Mouse (Mus musculus) Patski (cell line): ENCODE data around the gene Gm38392. TPM values are rescaled to one million over a fixed set of nuclear protein-coding genes. Genes with fewer than 3 reads are reported as not detected.

ENCODE experiments used
- ATAC-seq: fragments of 100-300 bp; one replicate; pipeline ENCODE4 v1.8.0; 2021
- CTCF ChIA-PET: fragments of 350-600 bp; sonication (Branson Sonifier 250); formaldehyde crosslinking; loops from one replicate; lab custom pipeline; 2022; ENCODE audit warnings: inconsistent platforms; lab: Charles Lee
- POLR2A ChIA-PET: fragments of 350-600 bp; sonication (Branson Sonifier 250); formaldehyde crosslinking; loops from one replicate; lab custom pipeline; 2022; ENCODE audit warnings: antibody characterized with exemption, inconsistent platforms; lab: Charles Lee
- DNase-seq: peaks from one replicate; pipeline ENCODE4 v3.0.0-alpha.2; 2011; ENCODE audit warnings: low read depth, low spot score
- H3K27me3 ChIP-seq: fragments of 371-371 bp; one replicate; pipeline ENCODE4 v1.5.1; 2021
- CTCF ChIP-seq: fragments of 100-300 bp; IDR thresholded peaks from one replicate; pipeline ENCODE4 v1.5.1; 2021
- in situ Hi-C: fragments of 300-500 bp; cut with MboI; formaldehyde crosslinking; loops from 3 replicates; pipeline ENCODE4 v1.11.1; 2018; ENCODE audit warnings: low pct_unique_long_range_greater_than_20kb, mixed read lengths
- polyA plus RNA-seq: library from polyadenylated mRNA; unstranded; gene quantifications from one replicate; pipeline ENCODE4 v1.2.3, GENCODE M21; 2021

Gene Gm38392
- polyA plus RNA-seq, 1 experiment from 2014 or later: 0.19 TPM

DNA sequence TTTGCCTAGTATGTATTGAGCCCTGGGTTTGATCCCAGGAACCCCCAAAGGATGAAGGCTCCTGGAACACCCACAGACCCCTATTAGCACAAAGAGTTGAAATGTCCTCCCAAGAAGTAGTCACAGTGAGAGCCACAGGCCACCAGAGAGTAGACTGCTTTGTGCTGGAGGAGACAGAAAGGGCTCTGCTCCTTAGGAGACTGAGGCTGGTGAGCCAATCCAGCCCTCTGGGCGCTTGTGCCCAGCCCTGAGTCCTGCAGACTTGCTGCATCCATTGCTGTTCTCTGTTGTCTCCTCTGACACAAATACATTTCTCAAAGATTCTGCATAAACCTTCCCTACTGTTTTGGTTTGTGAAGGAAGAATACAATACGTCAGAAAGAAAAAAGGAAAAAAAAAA lies 76.1 kb downstream of the Gm38392 start:
- no peak for TF ChIP-seq CTCF
- ATAC-seq (no peak), DNase-seq (no peak)
- in situ Hi-C loops: no loop called here
- CTCF ChIA-PET: no interaction called here
- POLR2A ChIA-PET: no interaction called here
- H3K27me3 ChIP-seq: peaks cover 80% of the 10 kb centered on the region

DNA sequence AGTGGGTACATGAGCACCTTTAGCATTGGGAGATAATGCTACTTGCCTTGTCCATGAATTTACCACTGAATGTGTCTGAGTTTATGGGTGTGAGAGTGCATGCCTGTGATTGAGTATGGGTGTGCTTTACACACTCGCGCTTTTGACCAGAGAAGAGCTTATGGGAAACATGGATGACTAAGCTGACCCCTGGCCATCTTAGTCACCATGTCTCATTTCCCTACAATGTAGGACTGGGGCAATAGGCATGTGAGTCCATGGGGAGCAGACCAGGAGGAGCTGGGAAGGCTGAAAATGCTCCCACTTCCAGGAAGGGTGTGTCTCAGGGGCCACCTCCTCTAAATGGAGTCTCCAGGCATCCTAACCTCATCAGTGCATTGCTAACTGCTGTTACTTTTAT lies 76.9 kb downstream of the Gm38392 start:
- in situ Hi-C loops: no loop called here
- ChIA-PET POLR2A (no interaction called here), CTCF (interaction anchor here (1.2 to 1.9 kb wide), 3 partner anchors 12 to 32 kb away, joined by 4 to 7 read pairs (median 6); no protein-coding TSS in a partner anchor)
- DNase-seq (no peak), ATAC-seq (no peak)
- TF ChIP-seq CTCF: no peak
- peaks cover 75% of the 10 kb centered on the region for H3K27me3 ChIP-seq

DNA sequence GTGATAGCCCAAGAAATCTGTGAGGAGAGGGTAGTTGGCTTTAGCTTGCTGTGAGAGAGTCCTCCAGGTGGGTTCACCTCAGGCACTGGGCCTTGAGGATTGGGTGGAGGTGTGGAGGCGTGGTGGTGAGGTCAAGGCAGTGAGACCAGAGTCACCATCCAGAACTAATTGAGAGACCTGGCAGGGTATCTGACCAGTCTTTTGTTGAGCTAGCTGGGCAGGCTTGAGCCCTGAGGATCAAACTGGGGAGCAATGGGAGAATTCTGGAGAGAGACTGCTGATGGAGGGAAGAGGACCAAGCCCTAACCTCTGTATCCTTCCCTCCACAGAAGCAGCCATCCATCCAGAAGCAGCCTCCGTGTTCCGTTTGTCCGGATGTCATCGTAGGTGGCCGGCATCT lies 77.7 kb downstream of the Gm38392 start:
- DNase-seq: no peak
- ATAC-seq: no peak
- peaks cover 72% of the 10 kb centered on the region for H3K27me3 ChIP-seq
- TF ChIP-seq CTCF: no peak
- ChIA-PET POLR2A (no interaction called here), CTCF (interaction anchor here (1.1 to 1.9 kb wide), 5 partner anchors 11 to 33 kb away, joined by 3 to 7 read pairs (median 4); no protein-coding TSS in a partner anchor)
- in situ Hi-C loops: no loop called here

DNA sequence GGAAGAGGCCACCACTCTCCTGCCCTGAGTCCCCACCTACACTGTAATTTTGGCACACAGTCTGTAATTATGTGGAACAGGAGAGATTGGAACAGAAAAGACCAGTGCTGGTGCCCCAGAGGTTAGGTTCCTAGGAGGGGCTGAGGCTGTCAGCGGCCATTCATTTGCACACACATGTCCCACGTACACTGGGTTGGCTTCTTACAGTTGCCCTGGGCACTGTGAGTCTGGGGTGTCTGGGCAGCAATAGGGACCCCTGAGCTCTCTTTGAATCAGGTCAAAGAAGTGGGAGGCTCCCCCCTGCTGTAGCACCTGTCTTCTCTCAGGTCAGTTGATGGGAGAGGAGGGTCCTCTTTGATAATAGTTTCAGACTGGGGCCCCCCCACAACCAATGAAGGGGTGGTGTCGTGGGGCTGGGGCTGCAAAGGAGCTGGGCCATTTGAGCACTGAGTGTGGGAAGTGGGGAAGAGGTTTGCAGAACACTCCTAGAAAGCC lies 78.7 kb downstream of the Gm38392 start:
- H3K27me3 ChIP-seq: peaks cover 72% of the 10 kb centered on the region
- in situ Hi-C loops: no loop called here
- no peak for TF ChIP-seq CTCF
- DNase-seq (no peak), ATAC-seq (no peak)
- ChIA-PET CTCF (interaction anchor here (1.1 to 1.6 kb wide), 3 partner anchors 15 to 34 kb away, joined by 3 to 7 read pairs (median 3); no protein-coding TSS in a partner anchor), POLR2A (no interaction called here)

DNA sequence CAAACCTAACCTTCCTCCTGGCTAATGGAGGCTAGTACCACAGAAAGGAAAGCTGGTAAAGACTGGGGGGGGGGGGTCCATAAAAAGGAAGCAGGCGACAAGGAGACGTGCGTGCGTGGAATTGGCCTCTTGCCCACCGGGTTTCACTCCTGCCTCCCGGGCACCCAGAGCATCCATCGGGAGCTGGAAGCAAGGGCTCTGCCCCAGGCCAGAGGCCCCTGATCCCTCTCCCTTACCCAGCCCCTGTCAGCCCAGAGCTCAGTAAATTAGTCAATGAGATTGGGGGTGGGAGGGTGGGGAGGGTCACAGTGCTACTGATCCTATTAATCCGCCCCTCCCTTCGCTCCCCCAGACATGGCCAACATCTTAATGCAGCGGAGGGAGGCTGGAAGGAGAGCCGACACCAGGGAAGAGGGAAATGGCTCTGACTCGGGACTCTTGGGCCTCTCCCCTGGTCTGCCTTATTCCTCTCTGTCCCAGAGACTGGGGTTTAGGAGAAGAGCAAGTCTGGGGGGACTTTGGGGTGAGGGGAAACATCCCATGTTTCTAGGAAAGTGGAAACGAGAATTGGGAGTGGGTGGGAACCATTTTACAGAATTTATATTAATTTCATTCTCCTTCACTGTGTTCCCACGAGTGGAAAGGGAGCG lies 79.4 kb downstream of the Gm38392 start:
- ChIA-PET CTCF (interaction anchor here (0.8 kb wide), 1 partner anchor 37 kb away, joined by 3 read pairs; no protein-coding TSS in a partner anchor), POLR2A (no interaction called here)
- ATAC-seq (no peak), DNase-seq (no peak)
- peaks cover 72% of the 10 kb centered on the region for H3K27me3 ChIP-seq
- in situ Hi-C loops: no loop called here
- no peak for TF ChIP-seq CTCF

DNA sequence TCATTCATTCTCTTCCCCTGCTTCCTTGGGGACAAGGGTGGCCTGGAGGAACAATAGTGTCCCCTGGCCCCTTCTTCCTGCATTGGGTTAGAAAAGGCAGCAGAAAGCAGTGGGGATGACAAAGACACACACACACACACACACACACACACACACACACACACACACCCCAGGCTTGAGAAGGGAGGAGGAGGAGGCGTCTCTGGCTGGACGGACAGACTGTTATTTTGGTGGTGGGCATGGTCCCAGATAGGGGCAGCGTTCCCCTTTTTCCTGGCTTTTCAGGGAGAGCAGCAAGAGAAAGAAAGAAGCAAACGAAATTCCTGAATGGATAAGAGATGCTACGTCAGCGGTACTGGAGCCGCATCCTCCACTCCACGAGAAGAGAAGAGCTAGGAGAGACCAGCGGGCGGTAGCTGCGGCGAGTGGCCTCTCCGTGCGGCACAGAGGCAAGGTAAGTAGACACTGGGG lies 80.1 kb downstream of the Gm38392 start:
- peaks cover 75% of the 10 kb centered on the region for H3K27me3 ChIP-seq
- ChIA-PET POLR2A (no interaction called here), CTCF (interaction anchor here (1.5 kb wide), 1 partner anchor 35 kb away, joined by 3 read pairs; no protein-coding TSS in a partner anchor)
- no peak for ATAC-seq
- in situ Hi-C loops: no loop called here
- no peak for TF ChIP-seq CTCF
- no peak for DNase-seq

DNA sequence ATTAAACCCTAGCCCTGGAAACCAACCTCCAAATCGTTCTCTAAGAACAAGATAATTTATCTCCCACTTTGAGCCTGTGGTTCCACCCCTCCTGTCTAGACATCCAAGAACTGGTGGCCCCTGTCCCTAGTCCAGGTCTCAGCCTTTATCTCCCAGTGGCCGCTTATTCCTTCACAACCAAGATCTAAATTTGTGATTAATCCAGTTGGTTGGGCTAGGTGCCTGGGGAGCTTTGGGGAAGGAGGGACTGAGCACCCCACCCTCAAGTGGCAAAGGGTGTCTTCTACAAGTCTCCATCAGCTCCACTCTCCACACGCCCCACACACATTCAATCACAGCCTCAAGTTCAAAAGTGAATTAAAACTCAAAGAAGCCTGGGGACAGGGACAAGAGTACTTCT lies 80.5 kb downstream of the Gm38392 start:
- ChIA-PET POLR2A (no interaction called here), CTCF (interaction anchor here (1.0 to 1.5 kb wide), 2 partner anchors 14 to 36 kb away, joined by 3 read pairs; no protein-coding TSS in a partner anchor)
- DNase-seq (no peak), ATAC-seq (no peak)
- in situ Hi-C loops: no loop called here
- peaks cover 76% of the 10 kb centered on the region for H3K27me3 ChIP-seq
- no peak for TF ChIP-seq CTCF

DNA sequence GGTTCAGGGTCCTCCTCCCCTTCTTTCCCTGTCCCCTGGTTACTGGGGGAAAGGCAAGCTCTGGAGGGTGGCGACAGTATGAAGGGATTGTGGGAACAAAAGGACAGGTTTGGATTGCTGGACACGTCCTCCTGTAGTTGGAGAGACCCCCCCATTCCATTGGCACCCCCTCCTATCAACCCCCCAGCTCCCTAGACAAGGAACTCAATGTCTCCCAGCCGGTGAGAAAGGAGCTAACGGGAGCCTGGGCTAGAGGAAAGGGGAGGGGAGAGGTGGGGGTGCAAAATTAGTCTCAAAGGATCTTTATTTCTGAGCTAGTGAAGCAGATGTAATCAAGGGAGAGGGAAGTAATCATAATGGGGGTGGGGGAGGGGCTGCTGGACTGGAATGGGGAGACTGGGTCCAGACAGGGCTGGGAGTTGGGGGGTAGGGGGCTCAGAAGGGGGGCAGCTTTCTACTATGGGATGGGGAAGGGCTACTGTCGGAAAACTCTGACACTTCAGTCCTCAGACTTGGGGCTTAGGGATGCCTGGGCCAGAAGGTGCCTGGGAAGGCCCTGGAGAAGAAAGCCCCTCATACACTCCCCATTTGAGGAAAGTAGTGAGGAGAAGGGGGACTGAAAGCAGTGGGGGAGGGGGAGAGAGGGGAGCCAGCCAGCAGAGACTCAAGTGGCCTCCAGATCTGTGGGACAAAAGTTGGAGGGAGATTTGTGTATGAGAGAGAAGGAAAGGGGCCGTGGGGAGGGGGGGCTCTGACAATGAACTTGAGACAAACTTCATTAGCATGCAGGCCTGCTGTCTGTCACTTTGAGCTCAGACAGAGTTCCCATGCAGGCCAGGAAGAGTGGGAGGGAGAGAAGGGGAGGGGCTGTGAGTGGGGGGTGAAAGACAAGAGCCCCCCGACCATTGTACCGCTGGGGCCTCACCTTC lies 81.2 kb downstream of the Gm38392 start:
- TF ChIP-seq CTCF: no peak
- ATAC-seq (no peak), DNase-seq (no peak)
- ChIA-PET CTCF (interaction anchor here (0.6 to 1.5 kb wide), 3 partner anchors 14 to 36 kb away, joined by 3 read pairs; no protein-coding TSS in a partner anchor), POLR2A (no interaction called here)
- H3K27me3 ChIP-seq: peaks cover 76% of the 10 kb centered on the region
- in situ Hi-C loops: no loop called here

DNA sequence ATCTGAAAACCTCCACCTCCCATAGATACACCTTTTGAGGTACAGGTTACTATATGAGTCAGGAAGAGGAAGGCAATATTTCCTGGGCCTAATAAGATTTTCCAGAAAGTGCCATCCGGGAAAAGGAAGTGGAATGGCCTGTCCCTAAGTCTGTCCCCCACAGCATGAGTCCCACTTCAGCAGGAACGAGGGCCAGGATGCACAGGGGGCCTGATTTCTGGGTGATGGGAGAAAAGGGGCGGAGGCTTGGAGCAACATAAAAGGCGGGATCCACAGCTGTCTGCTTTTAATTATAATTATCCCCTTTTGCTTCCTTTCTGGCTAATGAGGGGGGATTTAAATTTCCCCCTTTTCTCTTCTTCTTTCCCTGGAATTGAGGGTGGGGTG lies 81.8 kb downstream of the Gm38392 start:
- CTCF ChIA-PET: interaction anchor here (1.5 kb wide), 1 partner anchor 37 kb away, joined by 4 read pairs; no protein-coding TSS in a partner anchor
- ATAC-seq: no peak
- no peak for TF ChIP-seq CTCF

DNA sequence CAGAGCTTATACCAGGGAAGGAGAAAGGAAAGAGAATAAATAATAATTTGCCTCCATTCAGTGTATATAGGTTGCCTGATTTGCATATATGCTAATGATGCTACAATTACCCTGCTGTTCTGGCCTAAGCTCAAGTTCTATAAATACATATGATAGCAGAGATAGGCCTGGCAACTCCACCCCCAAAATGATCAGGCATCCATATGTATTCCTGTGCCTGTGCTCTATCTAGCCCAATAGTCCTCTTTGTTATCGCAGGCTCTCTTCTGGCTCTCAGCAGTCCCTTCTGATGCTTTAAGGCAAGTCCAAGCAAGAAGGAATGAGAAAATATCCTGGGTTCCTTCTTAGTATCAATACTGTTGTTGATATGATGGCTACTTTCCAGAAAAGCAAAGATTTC lies 82.3 kb downstream of the Gm38392 start:
- in situ Hi-C loops: no loop called here
- ChIA-PET POLR2A (interaction anchor here (0.7 kb wide), 1 partner anchor 222 kb away, joined by 5 read pairs; no protein-coding TSS in a partner anchor), CTCF (interaction anchor here (1.5 to 3.0 kb wide), 2 partner anchors 13 to 38 kb away, joined by 4 to 9 read pairs; no protein-coding TSS in a partner anchor)
- ATAC-seq (no peak), DNase-seq (no peak)
- peaks cover 76% of the 10 kb centered on the region for H3K27me3 ChIP-seq
- TF ChIP-seq CTCF: no peak

More for the DNA sequence above, 81.8 kb downstream of the Gm38392 start:
- peaks cover 76% of the 10 kb centered on the region for H3K27me3 ChIP-seq
- in situ Hi-C loops: no loop called here
- DNase-seq: no peak
- POLR2A ChIA-PET: no interaction called here
